Mouse (Mus musculus) bone marrow macrophage, adult 2 months (primary cell): ENCODE results near the gene Arfgap3.

Experiments
- CTCF ChIP-seq: IDR thresholded peaks from 2 replicates; pipeline ENCODE4 v1.5.1; 2012; ENCODE audit warnings: low read depth, mild to moderate bottlenecking, low read length, moderate library complexity
- POLR2A ChIP-seq: IDR thresholded peaks from 2 replicates; pipeline ENCODE4 v1.6.1; 2012; ENCODE audit warnings: mild to moderate bottlenecking, low read depth, low read length, borderline replicate concordance

- TF ChIP-seq CTCF (no peak), POLR2A (no peak)
Observed at GRCm38 (mm10) chr15:83263405-83263804, 86.6 kb downstream of the Arfgap3 start.
